8 mouse cellular contexts compared by ENCODE assay signal in genomic region chr12:59131578-59131946, GRCm38 (mm10). TPM values are rescaled to one million over a fixed set of nuclear protein-coding genes. Genes with fewer than 3 reads are reported as not detected.
DNase-seq lines count a peak whose midpoint lies in the region; ATAC-seq lines count a peak whose summit lies in the region.

No protein-coding gene starts in this region.

- peak overlapping the region; percentile 72 for H3K4me2 ChIP-seq in hindbrain, embryonic 12.5 days (replicated peaks)

- peaks cover 50% of the 10 kb centered on the region for H3K79me2 ChIP-seq in macrophage (ENCODE audit: inconsistent target)

- peak overlapping the region; percentile 77 for H3K9ac ChIP-seq in hindbrain, embryonic 12.5 days

- H3K9me3 ChIP-seq in hindbrain, embryonic 12.5 days (replicated peaks): no peaks in the 10 kb centered on the region

- peaks cover 9% of the 10 kb centered on the region for H3K4me1 ChIP-seq in brown adipose tissue, adult 24 weeks (ENCODE audit: control insufficient read depth, insufficient read depth, insufficient read length, low read length)
- peaks cover 15% of the 10 kb centered on the region for H3K4me1 ChIP-seq in hindbrain, embryonic 12.5 days

- peak overlapping the region; percentile 35 for H3K27ac ChIP-seq in brown adipose tissue, adult 24 weeks (replicated peaks; ENCODE audit: low read depth, low read length)
- H3K27ac ChIP-seq in hindbrain, embryonic 12.5 days: peak overlapping the region; percentile 91
- peak overlapping the region; percentile 65 for H3K27ac ChIP-seq in macrophage

- peak; percentile 76 for DNase-seq in left cerebral cortex, postnatal 4 days
- DNase-seq in left cerebral cortex, adult 11 months (ENCODE audit: low spot score): no peak
- DNase-seq in layer of hippocampus, adult 18-20 months (ENCODE audit: low spot score in 2 of 2): no peak
- no peak for DNase-seq in urinary bladder, postnatal 25 days (ENCODE audit: low spot score)
- no peak for DNase-seq in adrenal gland, postnatal 36 days

- under 1% methylated on average over 29 of the region's 30 CpGs for WGBS in hindbrain, embryonic 12.5 days
- under 1% methylated on average over 30 of the region's 30 CpGs for WGBS in macrophage (ENCODE audit: missing documents)

- no peaks in the 10 kb centered on the region for H3K27me3 ChIP-seq in hindbrain, embryonic 12.5 days

- intact Hi-C loops in left cerebral cortex, postnatal 4 days (cut with DNase I): no loop called here

- H3K4me3 ChIP-seq in brown adipose tissue, adult 24 weeks (ENCODE audit: insufficient read depth, low read depth, low read length): peak overlapping the region; percentile 88
- H3K4me3 ChIP-seq in hindbrain, embryonic 12.5 days: peak overlapping the region; percentile 69
- peak overlapping the region; percentile 44 for H3K4me3 ChIP-seq in macrophage (ENCODE audit: inconsistent target)

- no peaks in the 10 kb centered on the region for H3K36me3 ChIP-seq in hindbrain, embryonic 12.5 days
- H3K36me3 ChIP-seq in macrophage (ENCODE audit: inconsistent target): peaks cover 6% of the 10 kb centered on the region; the same call in 1 of the 2 replicates

- peak; percentile 72 for ATAC-seq in hindbrain, embryonic 12.5 days (ENCODE audit: low FRiP score)

RNA-seq across cellular contexts. Expression of gene Mia2, which starts 36.0 kb away (rescaled TPM):
- 10 to 100 TPM; 32.1 to 33.1 TPM for total RNA-seq in left cerebral cortex, postnatal 4 days (2021)
- polyA plus RNA-seq in brown adipose tissue, adult 24 weeks (2012; ENCODE audit: insufficient read depth, insufficient read length, missing spikeins): 60.2 and 62.5 TPM in 2 replicates
- polyA plus RNA-seq in hindbrain, embryonic 12.5 days (2016; fragmentation: Nextera tagmentation; extraction: Ambion mirVana): 52.0 and 62.5 TPM in 2 replicates
- total RNA-seq in macrophage (2018; cell fraction: chromatin; rRNA removed): 100 to 1,000 TPM in 18 of 26 experiments, 10 to 100 TPM in 8; 25.8 to 265 (median 176) TPM
- 100 to 1,000 TPM in 12 of 26 experiments, 10 to 100 TPM in 14; 72.0 to 131 (median 99.9) TPM for total RNA-seq in macrophage (2018; cell fraction: cytosol; rRNA removed)
- 100 to 1,000 TPM in 14 of 26 experiments, 10 to 100 TPM in 12; 23.4 to 180 (median 107) TPM for total RNA-seq in macrophage (2018; cell fraction: nucleus; rRNA removed)
- 74.3 to 171 TPM (median 100 TPM) in 3 replicates for polyA plus RNA-seq in macrophage (2018)
- total RNA-seq in layer of hippocampus, adult 18-20 months (2021): 10 to 100 TPM; 44.2 to 48.4 TPM
- total RNA-seq in adrenal gland, postnatal 36 days (2021): 100 to 1,000 TPM; 107 to 159 TPM

Comparison
In these comparisons a context has a peak if more than half of its experiments do, and no peak if none do; other contexts are left out.
1. H3K27ac ChIP-seq: peak in every context shown above with its lines; median percentile 91 in hindbrain, embryonic 12.5 days; 65 in macrophage; 35 in brown adipose tissue, adult 24 weeks.